Mouse (Mus musculus) embryonic fibroblast, embryonic 13.5 days (primary cell): Measurements from ENCODE around the gene Tdrkh.

Experiments
- CTCF ChIP-seq: IDR thresholded peaks from 2 replicates; pipeline ENCODE4 v1.5.1; 2011; ENCODE audit warnings: mild to moderate bottlenecking, control low read depth, low read length, moderate library complexity, borderline replicate concordance; ENCODE audit not compliant: insufficient read depth
- POLR2A ChIP-seq: IDR thresholded peaks from 2 replicates; pipeline ENCODE4 v1.6.1; 2011; ENCODE audit warnings: low read depth, mild to moderate bottlenecking, control low read depth, low read length, moderate library complexity

DNA sequence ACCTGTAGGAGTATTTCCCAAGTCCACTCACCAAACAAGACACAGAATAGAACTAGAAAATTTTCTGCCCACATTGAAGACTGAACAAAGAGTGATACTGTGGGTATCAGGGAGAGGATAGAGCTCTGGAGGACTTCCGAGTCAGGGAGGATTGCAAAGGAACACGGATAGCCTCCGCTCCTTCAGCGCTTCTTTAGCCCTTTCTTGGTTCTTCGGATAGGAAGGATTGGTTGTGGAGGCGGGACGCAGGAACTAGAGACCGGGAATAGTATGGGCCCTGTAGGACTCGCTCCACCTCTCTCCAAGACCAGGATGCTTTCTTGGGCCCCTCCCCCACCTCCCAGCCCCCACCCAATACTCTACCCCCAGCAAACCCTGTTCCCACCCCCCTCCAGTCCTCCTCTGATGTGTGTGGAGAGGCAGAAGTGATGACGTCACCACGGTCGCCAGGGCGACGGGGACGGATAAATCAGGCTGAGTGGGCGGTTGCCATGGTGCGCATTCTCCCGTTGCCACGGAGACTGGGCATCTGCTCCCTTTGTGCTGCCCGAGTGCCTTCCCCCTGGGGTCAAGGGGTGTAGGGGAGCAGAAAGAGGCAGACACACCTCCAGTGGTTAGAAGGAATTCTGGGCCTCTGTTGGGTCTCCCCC lies 70.8 kb downstream of the Tdrkh start:
- TF ChIP-seq CTCF (no peak), POLR2A (no peak)
